Mouse (Mus musculus): ENCODE measurements around the gene Plppr3.

The Plppr3 gene

GRCm38 (mm10) chr10:79851653-79852052 is 22.8 kb downstream of the Plppr3 start:
- DNase-seq, result no peak

DNA sequence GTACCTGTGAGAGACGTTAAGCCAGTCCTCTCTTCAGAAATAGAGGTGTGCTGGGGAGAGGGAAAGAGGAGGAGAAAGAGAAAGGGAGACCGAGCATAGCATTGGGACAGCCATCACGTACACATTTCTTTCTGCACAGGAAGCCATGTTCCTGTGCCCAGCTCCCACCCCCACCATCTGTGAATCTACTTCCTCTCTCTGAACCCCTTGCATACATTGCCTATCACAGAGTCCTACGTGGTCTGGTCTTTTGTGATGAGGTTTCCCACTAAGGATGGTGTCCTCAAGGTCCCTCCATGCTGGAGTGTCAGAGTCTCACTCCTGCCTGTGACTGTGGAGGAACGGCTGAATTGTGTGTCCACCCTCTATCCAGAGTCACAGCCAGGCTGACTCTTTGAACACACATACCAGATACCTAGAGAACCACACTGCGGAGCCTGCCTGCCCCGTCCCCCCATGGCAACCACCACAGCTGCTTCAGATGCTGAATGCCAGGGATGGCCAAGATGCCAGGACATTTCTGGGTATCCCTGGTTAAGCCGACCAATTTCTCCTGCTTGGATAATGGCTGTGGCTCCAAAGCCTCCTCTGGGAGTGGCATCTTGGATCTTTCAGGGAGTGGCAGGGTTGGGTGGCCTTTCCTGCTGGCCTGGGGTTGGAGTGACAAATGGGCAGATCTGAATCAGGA is 24.3 kb downstream of the Plppr3 start:
- DNase-seq, result peak; percentile 62

- DNase-seq, result no peak
Observed at GRCm38 (mm10) chr10:79846553-79846952, 27.9 kb downstream of the Plppr3 start.

DNA sequence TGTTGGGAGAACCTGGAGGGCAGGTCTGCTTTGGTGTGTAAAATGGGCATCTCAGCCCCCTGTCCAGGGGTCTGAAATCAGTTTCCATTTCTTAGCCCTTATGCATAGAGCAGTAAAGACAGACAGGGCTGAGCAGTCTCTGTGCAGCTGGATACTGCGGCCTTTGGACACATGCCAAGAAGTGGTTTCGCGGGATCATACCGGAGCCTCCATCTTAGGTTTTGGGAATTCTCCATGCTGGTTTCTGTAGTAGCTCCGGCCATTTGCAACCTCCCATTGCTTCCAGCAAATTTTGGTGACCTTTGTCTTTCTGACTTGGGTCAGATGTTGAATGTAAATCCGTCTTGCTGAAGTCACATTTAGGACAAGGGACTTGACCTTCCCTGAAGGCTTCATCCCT is 31.0 kb downstream of the Plppr3 start:
- no peak for DNase-seq

- no peak for DNase-seq
Observed at GRCm38 (mm10) chr10:79842322-79842721, 32.1 kb downstream of the Plppr3 start.

GRCm38 (mm10) chr10:79840644-79841551 is 33.5 kb downstream of the Plppr3 start:
- peak; percentile 42 for DNase-seq

DNA sequence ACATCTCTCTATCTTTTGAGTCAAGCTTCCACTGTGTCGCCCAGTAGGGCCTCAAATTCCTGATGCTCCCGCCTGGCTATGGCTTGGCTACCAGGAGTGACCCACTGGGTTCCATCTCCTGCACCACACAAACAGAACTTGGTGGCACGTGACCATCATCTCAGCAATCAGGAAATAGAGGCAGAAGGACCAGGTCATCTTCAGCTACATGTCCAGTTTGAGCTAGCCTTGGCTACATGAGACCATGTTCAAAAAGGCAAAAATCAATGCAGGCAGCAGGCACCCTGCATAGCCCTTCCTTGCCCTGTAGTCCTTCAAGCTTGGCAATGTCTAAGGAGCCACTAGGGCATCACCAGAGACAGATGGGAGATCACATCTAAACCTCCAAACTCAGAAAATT is 34.3 kb downstream of the Plppr3 start:
- DNase-seq, result no peak

DNA sequence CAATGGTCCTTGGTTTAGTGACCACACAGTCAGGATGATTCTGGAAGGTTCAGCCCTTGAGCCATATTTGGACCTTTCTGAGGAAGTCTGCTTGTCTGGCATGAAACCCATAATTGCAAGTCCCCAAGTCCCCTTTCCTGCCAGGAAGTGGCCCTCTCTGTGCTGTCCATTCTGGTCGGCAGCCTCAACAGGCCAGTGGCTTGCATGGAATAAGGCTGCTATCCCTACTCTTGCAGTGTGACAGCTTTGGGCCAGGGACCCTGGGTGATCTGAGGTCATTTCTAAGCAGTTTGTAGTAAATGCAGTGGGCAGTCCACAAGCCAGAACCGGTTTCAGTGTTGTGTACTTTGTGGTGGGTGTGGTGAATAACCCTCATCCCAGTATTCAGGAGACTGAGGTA is 36.3 kb downstream of the Plppr3 start:
- no peak for DNase-seq

DNA sequence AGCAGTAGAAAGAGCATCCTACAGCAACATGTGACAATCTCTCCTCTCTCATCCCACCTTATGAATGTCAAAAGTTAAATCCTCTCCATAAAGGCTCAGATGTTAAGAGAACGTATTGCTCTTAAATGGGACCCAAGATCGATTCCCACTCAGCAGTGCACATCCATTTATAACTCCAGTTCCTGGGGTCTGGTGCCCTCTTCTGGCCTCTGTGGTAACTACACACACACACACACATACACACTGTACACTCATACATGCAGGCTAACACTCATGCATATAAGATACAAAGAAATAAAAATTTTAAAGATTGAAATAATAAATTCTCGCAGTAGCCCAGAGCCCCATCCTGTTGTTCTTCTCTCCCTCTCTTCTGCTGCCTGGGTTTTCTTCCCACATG is 37.5 kb downstream of the Plppr3 start:
- DNase-seq, result no peak

GRCm38 (mm10) chr10:79834769-79835398 is 39.5 kb downstream of the Plppr3 start:
- peak; percentile 87 for DNase-seq

- DNase-seq, result no peak
Observed at GRCm38 (mm10) chr10:79832786-79833181, 41.6 kb downstream of the Plppr3 start.

- DNase-seq, result peak; percentile 57
Observed at GRCm38 (mm10) chr10:79832026-79832785, 42.2 kb downstream of the Plppr3 start.

GRCm38 (mm10) chr10:79831583-79831982 is 42.9 kb downstream of the Plppr3 start:
- DNase-seq, result no peak

GRCm38 (mm10) chr10:79824413-79824812 is 50.0 kb downstream of the Plppr3 start:
- no peak for DNase-seq

DNA sequence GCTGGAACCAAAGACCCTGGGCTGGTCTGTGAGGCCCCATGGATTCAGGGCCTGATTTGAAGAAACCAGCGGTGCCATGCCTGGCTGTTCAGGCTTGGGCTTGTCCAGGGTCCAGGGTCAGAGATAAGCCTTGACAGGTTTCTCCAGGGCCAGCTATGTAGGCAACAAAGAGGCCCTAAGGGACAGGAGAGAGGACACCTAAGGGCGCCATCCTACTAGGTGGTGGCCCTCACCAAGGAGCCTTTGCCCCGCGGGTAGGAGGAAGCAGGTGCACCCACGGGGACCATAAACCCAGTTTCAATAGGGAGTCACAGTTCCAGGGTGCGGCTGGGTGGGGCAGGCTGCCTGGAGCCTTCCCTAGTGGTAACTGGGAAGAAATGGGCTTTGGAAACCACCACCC is 51.4 kb downstream of the Plppr3 start:
- DNase-seq, result no peak

DNA sequence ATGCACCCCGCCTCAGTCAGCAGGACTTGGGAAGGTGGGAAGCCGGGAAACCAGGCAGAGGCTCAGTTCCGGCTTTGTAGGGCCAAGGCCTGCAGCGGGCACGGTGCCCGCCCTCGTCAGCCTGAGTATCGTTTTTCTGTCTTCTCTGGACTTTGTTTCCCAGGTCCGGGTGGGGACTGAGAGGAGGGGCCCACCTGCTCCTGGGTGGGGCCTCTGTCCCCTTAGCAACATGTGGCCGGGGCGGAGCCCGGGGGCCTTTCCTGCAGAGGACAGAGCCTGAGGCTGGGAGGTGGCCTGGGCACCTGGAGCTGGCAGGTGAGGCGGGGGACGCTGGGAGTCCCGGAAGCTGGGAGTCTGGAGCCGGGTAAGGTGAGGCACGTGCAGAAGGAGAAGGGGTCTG is 52.1 kb downstream of the Plppr3 start:
- DNase-seq, result no peak

DNA sequence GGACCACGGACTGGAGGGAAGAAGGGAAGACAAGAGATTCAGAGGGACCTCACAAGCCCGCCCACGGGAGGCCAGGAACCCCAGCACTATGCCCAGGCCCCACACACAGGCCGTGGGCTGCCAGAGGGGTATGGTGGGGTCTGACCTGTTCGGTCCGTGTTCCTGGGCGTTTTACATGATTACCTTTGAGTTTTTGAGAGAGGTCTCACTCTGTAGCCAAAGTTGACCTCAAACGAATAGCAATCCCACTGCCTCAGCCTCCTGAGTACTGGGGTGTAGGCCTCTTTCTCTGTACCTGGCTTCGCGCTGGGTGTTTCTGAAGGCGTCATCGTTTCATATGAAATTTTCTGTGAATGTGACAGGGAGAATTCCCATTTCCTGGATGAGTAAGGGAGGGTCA is 52.7 kb downstream of the Plppr3 start:
- no peak for DNase-seq

- no peak for DNase-seq
Observed at GRCm38 (mm10) chr10:79820782-79821181, 53.7 kb downstream of the Plppr3 start, which contains the start of gene Misp. Gene Misp (plus strand): TSS chr10:79820989.

DNA sequence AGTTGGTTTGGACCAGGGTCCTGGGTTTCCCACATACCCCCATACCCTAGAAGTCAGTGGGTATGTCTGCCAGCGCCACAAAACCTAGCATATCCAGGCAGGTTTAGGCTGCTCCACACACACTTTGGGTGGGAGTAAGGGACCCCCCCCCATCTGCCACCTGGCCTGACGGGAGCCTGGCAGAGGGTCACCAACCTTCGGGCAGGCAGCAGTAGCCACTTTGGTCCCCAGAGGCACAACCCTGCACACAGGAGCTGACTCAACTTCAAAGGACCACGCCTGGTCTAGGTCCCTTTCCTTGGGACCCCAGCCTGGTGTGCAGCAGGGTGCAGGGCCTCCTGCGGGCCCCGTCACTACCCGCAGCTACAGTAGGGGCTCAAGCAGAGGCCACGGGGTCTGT is 54.2 kb downstream of the Plppr3 start:
- no peak for DNase-seq

DNA sequence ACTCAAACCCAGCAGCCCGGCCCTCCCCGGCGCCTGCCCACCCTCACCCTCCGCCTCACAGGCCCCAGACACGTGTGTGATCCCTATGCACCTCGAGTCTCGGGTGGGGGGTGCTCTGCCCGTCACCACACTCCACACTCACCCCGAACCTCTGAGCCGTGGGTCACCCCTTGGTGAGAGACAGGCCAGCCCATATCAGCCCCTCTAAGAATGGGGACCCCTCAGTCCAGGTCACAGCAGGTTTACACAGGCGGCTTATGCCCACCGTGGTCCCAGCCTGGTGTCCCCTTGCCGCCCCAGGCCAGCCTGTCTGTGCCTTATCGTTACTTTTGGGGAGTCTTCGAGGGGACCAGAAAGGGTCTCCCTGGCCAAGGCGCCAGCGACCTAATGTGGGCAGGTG is 54.8 kb downstream of the Plppr3 start:
- DNase-seq, result no peak

GRCm38 (mm10) chr10:79818225-79818624 is 56.2 kb downstream of the Plppr3 start:
- DNase-seq, result no peak

DNA sequence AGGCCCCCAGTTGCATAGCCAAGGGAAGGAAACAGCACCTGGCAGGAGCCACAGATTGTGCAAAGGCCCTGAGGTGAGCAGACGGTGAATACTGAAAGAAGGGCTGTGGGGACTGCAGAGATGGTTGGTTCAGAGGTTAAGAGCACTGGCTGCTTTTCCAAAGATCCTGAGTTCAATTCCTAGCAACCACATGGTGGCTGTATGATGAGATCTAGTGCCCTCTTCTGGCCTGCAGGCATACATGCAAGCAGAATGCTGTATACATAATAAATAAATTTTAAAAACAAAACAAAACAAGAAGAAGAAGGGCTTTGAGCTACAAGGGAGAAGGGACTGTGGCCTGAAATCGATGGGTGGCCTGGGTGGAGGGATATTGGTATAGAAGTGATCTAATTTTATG is 57.3 kb downstream of the Plppr3 start:
- DNase-seq, result no peak
